16 mouse cellular contexts compared by ENCODE assay signal in genomic region chr11:43361858-43362257, GRCm38 (mm10).
"Had no signal": no experiment of that assay in that cellular context is flagged by ENCODE, and none has a peak within 500 bp of the region (broad histone marks: within the 10 kb centered on the region; RNA-seq: fewer than 3 reads in every experiment).

No protein-coding gene starts in this region.

- H3K27ac ChIP-seq: kidney, postnatal 0 days; limb, embryonic 12.5 days; liver, embryonic 13.5 days; lung, embryonic 15.5 days; midbrain, embryonic 10.5 days; neural tube, embryonic 12.5 days; stomach, postnatal 0 days had no signal

- H3K36me3 ChIP-seq: limb, embryonic 12.5 days; liver, embryonic 13.5 days; lung, embryonic 15.5 days; midbrain, embryonic 10.5 days; neural tube, embryonic 12.5 days had no signal

- H3K9ac ChIP-seq: limb, embryonic 12.5 days; liver, embryonic 13.5 days; liver, postnatal 0 days; lung, embryonic 15.5 days; neural tube, embryonic 12.5 days had no signal

- H3K4me3 ChIP-seq: limb, embryonic 12.5 days; liver, embryonic 13.5 days; lung, embryonic 15.5 days; midbrain, embryonic 10.5 days; neural tube, embryonic 12.5 days had no signal

- H3K27me3 ChIP-seq: liver, embryonic 13.5 days; lung, embryonic 15.5 days; neural tube, embryonic 12.5 days had no signal

- DNase-seq: kidney, adult 9 months; kidney, postnatal 36 days; liver; liver, embryonic 13.5 days; liver, postnatal 0 days; lung, postnatal 14 days; midbrain, embryonic 14.5 days; retina, postnatal 1 day; right cerebral cortex, postnatal 4 days; thymus, postnatal 4 days had no signal

- H3K4me1 ChIP-seq: liver, embryonic 13.5 days; lung, embryonic 15.5 days; midbrain, embryonic 10.5 days; neural tube, embryonic 12.5 days had no signal

- H3K9me3 ChIP-seq: limb, embryonic 12.5 days; liver, embryonic 13.5 days; lung, embryonic 15.5 days; midbrain, embryonic 10.5 days; neural tube, embryonic 12.5 days had no signal

- H3K4me2 ChIP-seq: limb, embryonic 12.5 days; liver, embryonic 13.5 days; lung, embryonic 15.5 days; neural tube, embryonic 12.5 days had no signal

- ATAC-seq: liver, postnatal 0 days had no signal
